Mouse (Mus musculus) cerebellum, adult 2 months (tissue): Measurements from ENCODE around the gene 4930432M17Rik. TPM values are rescaled to one million over a fixed set of nuclear protein-coding genes. Genes with fewer than 3 reads are reported as not detected.

Experiments used
- DNase-seq, 2 experiments: peaks; one replicate each; pipeline ENCODE4 v3.0.0; 2021
- H3K27ac ChIP-seq: fragments of 200-500 bp; 2 replicates; pipeline ENCODE4 v1.5.1; 2012; ENCODE audit warnings: low read length, control low read depth, inconsistent platforms; ENCODE audit not compliant: insufficient read depth
- H3K27me3 ChIP-seq: fragments of 200-500 bp; 2 replicates; pipeline ENCODE4 v1.6.1; 2012; ENCODE audit warnings: inconsistent platforms, mild to moderate bottlenecking, low read length, moderate library complexity; ENCODE audit not compliant: control insufficient read depth, insufficient read depth
- H3K4me1 ChIP-seq: fragments of 200-500 bp; 2 replicates; pipeline ENCODE4 v1.6.1; 2011; ENCODE audit warnings: low read length; ENCODE audit not compliant: control insufficient read depth, insufficient read depth
- H3K4me3 ChIP-seq: fragments of 200-500 bp; replicated peaks from 2 replicates; pipeline ENCODE3; 2011; ENCODE audit warnings: mild to moderate bottlenecking, low read depth, low read length, control low read depth; ENCODE audit not compliant: insufficient read depth
- CTCF ChIP-seq: fragments of 200-500 bp; IDR thresholded peaks from 2 replicates; pipeline ENCODE4 v1.5.1; 2011; ENCODE audit warnings: low read depth, mild to moderate bottlenecking, control low read depth, low read length, moderate library complexity, borderline replicate concordance; ENCODE audit not compliant: insufficient read depth
- POLR2A ChIP-seq: fragments of 200-500 bp; IDR thresholded peaks from 2 replicates; pipeline ENCODE4 v1.6.1; 2011; ENCODE audit warnings: low read length, control low read depth, borderline replicate concordance; ENCODE audit not compliant: insufficient read depth
- WGBS: fragments of 180-500 bp; shearing (Covaris S2); methylation state at CpG from one replicate; pipeline ENCODE4 v1.1.7; 2018; 5-methylcytosine and 5-hydroxymethylcytosine counted together
- polyA plus RNA-seq: library from polyadenylated mRNA; depleted of rRNA; stranded (reverse); fragments of >200 nt; gene quantifications from 2 replicates; pipeline ENCODE4 v1.2.3, GENCODE M21; 2012

Gene 4930432M17Rik
- polyA plus RNA-seq, 1 experiment: not detected

- TF ChIP-seq CTCF (no peak), POLR2A (no peak)
- no peaks in the 10 kb centered on the region for H3K4me1 ChIP-seq
- no peak overlapping the region for H3K4me3 ChIP-seq
- H3K27me3 ChIP-seq: no peaks in the 10 kb centered on the region
- H3K27ac ChIP-seq: no peak overlapping the region
- WGBS: 46% methylated on average over 10 of the region's 10 CpGs
- peak; percentile 23 to 42 for DNase-seq
These were observed 20.4 kb upstream of the 4930432M17Rik start for GRCm38 (mm10) chr3:121650052-121650671.

GRCm38 (mm10) chr3:121651710-121652109 lies 18.9 kb upstream of the 4930432M17Rik start:
- H3K27me3 ChIP-seq: no peaks in the 10 kb centered on the region
- 51% methylated on average over 3 of the region's 3 CpGs for WGBS
- H3K27ac ChIP-seq: no peak overlapping the region
- no peak for TF ChIP-seq POLR2A
- H3K4me1 ChIP-seq: no peaks in the 10 kb centered on the region
- no peak overlapping the region for H3K4me3 ChIP-seq
- no peak for DNase-seq

- 88% methylated on average over 1 of the region's 1 CpGs for WGBS
- DNase-seq: no peak
These were observed 18.4 kb upstream of the 4930432M17Rik start for GRCm38 (mm10) chr3:121652186-121652585.

GRCm38 (mm10) chr3:121656922-121657321 lies 13.6 kb upstream of the 4930432M17Rik start:
- no peak for DNase-seq
- no peak overlapping the region for H3K27ac ChIP-seq
- H3K27me3 ChIP-seq: no peaks in the 10 kb centered on the region
- TF ChIP-seq CTCF (no peak), POLR2A (no peak)
- WGBS: 86% methylated on average over 4 of the region's 4 CpGs
- H3K4me1 ChIP-seq: no peaks in the 10 kb centered on the region
- H3K4me3 ChIP-seq: no peak overlapping the region

More at GRCm38 (mm10) chr3:121652186-121652585, 18.4 kb upstream of the 4930432M17Rik start:
- Histone ChIP-seq H3K4me3 (no peak overlapping the region), H3K27me3 (no peaks in the 10 kb centered on the region), H3K27ac (no peak overlapping the region), H3K4me1 (no peaks in the 10 kb centered on the region)
- TF ChIP-seq CTCF (no peak), POLR2A (no peak)

GRCm38 (mm10) chr3:121662705-121663469 lies 7.7 kb upstream of the 4930432M17Rik start:
- no peak for TF ChIP-seq POLR2A
- no peak for TF ChIP-seq CTCF
- no peaks in the 10 kb centered on the region for H3K27me3 ChIP-seq
- 16% methylated on average over 4 of the region's 4 CpGs for WGBS
- no peak overlapping the region for H3K4me3 ChIP-seq
- no peak for DNase-seq
- no peaks in the 10 kb centered on the region for H3K4me1 ChIP-seq
- H3K27ac ChIP-seq: no peak overlapping the region

GRCm38 (mm10) chr3:121663470-121663847 lies 7.1 kb upstream of the 4930432M17Rik start:
- 91% methylated on average over 9 of the region's 9 CpGs for WGBS
- H3K4me3 ChIP-seq: no peak overlapping the region
- no peaks in the 10 kb centered on the region for H3K4me1 ChIP-seq
- TF ChIP-seq POLR2A: no peak
- TF ChIP-seq CTCF: no peak
- no peak overlapping the region for H3K27ac ChIP-seq
- no peak for DNase-seq
- H3K27me3 ChIP-seq: no peaks in the 10 kb centered on the region

GRCm38 (mm10) chr3:121672135-121672790 lies 1.7 kb downstream of the 4930432M17Rik start:
- no peak overlapping the region for H3K4me3 ChIP-seq
- 73% methylated on average over 5 of the region's 5 CpGs for WGBS
- no peak for DNase-seq
- no peaks in the 10 kb centered on the region for H3K4me1 ChIP-seq
- TF ChIP-seq CTCF: no peak
- TF ChIP-seq POLR2A: no peak
- no peaks in the 10 kb centered on the region for H3K27me3 ChIP-seq
- no peak overlapping the region for H3K27ac ChIP-seq
